Mouse (Mus musculus) thymus, postnatal 25 days (tissue): ENCODE results near the gene Rpl4.
"Not testable (repeated sequence)": the region's sequence is repeated elsewhere in the genome, so short reads cannot be mapped to it uniquely, and the experiment has no call there.

Experiments
- DNase-seq: peaks from one replicate; pipeline ENCODE4 v3.0.0; 2022

Rpl4 gene

DNA sequence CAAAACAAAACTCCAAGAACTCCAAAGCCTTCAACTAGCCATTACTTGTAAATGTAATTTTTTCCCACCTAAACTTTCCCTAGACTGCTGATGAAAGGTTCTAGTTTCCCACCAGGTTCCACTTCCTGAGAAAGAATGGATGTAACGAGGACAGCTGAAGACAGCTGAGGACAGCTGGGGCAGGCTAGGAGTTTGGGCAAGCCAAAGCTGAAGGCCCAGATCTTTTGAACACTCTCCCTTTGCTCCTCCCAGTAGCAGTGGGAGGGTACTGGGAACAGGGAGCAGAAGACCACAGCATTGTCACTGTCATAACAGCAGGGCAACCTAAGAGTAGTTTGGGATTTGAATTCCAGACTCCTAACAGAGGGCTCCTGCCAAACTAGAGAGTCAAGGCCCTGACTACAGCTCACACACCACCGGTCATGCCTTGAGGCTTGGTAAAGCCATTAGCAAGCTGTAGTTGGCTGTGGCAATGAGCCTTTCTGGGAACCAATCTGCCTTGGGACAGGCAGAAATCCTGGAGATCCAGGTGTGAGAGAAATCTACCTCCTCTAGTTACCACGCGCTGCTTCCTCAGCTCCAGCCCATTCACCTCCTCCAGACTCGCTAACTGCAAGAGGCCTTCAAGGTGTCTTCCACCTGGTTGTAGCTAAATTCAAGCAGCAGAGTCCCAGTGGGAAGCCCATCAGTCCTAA is 25.0 kb downstream of the Rpl4 start:
- no peak for DNase-seq

GRCm38 (mm10) chr9:64198763-64199418 is 25.7 kb downstream of the Rpl4 start:
- DNase-seq = not testable (repeated sequence)

DNA sequence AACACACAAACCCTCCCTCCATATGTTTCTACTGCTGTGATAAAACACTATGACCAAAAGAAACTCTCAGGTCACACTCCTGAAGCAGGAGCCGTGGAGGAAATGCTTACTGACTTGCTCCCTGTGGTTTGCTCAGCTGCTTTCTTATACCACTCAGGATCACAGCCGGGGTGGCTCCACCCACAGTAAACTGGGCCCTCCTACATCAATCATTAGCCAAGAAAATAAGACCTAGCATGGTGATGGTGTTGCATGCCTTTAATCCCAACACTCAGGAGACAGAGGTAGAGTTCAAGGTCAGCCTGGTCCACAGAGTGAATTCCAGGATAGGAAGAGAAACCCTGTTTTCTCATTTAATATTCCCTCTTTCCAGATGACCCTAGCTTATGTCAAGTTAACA is 26.7 kb downstream of the Rpl4 start:
- no peak for DNase-seq

DNA sequence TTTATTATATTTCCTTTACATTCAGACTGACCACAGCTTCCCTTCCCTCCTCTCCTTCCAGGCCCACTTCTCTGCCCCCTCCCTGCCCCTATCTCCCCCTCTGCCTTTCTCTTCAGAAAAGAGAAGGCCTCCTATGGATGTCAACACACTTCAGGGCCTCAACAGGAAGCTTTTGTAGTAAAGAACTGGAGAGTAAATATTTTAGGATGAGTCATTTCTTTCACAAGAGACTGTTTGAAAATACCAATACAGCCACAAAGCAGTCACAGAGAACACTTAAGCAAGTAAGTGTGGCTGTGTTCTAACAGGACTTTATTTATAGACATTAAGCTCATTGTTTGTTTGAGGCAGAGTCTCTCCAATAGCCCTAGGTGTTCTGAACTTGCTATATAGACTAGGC is 29.2 kb downstream of the Rpl4 start:
- no peak for DNase-seq

DNA sequence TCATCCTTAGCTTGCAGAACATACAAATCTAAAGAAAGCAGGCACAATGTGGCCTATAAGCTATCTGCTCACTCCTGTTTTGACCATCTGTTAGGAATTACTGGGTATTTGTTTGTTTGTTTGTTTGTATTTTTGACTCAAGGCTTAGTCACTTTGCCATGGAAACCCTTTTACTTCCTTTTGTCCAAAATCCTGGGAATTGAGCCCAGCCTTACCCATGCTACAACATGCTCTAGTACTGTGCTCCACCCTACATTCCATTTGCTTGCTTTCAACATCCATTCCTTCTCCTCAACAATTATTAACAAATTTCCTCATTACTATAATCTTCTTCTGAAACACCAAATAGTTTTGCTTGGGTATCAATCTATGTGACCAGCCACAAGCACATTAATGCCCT is 29.7 kb downstream of the Rpl4 start:
- no peak for DNase-seq

- DNase-seq = no peak
Observed at GRCm38 (mm10) chr9:64207509-64208084, 34.4 kb downstream of the Rpl4 start.

DNA sequence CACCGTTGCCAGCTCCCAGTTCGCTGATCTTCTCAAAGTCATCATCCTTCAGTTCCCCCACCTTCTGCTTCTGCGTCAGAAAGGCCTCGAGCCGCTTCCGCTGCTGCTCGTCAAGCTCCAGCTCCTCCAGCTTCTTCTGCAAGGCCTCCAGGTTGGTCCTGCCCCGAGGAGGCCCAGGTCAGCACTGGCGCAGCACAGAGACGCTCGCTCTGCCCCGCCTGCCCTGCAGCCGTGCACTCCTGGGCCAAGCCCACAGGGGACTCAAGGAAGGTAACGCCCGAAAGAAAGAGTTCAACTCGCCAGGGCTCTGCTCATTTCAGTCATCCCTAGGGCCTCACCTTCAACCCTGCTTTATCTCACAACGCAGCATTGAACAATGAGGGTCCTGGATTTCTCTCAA is 41.3 kb downstream of the Rpl4 start:
- no peak for DNase-seq

- DNase-seq = no peak
Observed at GRCm38 (mm10) chr9:64216090-64216489, 42.9 kb downstream of the Rpl4 start.

- no peak for DNase-seq
Observed at GRCm38 (mm10) chr9:64216641-64217040, 43.5 kb downstream of the Rpl4 start.

DNA sequence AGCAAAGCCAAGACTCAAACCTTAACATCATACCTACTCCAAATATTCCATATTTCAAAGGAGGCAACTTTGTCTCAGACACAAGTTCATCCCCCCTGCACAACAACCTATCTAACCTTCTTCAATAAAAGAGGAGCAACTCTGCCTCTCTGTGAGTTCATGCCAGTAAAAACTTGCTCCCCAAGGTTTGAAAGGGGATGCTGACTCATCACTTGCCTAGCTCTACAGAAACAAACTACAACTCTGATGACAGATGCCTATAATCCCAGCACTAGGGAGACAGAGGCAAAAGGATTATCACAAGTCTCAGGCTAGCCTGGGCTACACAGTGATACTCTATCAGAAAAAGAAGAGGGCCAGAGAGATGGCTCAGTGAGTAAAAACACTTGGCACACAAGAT is 44.7 kb downstream of the Rpl4 start:
- no peak for DNase-seq

DNA sequence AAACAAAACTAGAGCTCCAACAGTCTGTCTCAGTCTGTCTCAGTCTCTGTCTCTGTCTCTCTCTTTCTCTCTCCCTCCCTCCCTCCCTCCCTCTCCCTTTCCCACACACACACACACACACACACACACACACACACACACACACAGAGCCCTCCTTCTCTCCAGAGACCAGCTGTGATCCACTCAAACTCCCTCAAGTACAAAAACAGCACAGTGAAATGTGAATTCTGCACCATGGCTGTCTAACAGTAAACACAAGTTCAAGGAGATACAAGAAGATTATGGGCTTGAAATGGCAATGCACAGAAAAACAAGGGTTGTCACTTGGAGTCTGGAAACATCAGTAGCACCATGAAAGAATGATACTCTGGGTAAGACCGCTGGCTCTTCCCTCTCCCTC is 46.1 kb downstream of the Rpl4 start:
- no peak for DNase-seq

- DNase-seq = no peak
Observed at GRCm38 (mm10) chr9:64219772-64220420, 46.7 kb downstream of the Rpl4 start.

GRCm38 (mm10) chr9:64220603-64221002 is 47.4 kb downstream of the Rpl4 start:
- DNase-seq = no peak

GRCm38 (mm10) chr9:64221480-64221879 is 48.3 kb downstream of the Rpl4 start:
- no peak for DNase-seq

GRCm38 (mm10) chr9:64222098-64222497 is 48.9 kb downstream of the Rpl4 start:
- no peak for DNase-seq

GRCm38 (mm10) chr9:64225805-64226204 is 52.6 kb downstream of the Rpl4 start:
- DNase-seq = no peak

- peak; percentile 38 for DNase-seq
Observed at GRCm38 (mm10) chr9:64227736-64228135, 54.6 kb downstream of the Rpl4 start.
